Mouse (Mus musculus) hematopoietic stem cell, adult 5-6 weeks (primary cell): Measurements from ENCODE around the gene Syne2. TPM values are rescaled to one million over a fixed set of nuclear protein-coding genes. Genes with fewer than 3 reads are reported as not detected.

ENCODE experiments used
- ATAC-seq, 2 experiments: fragments of 125-278 bp in 1 of 2; replicated peaks in 1 of 2; 2 replicates each; pipeline ENCODE4 v1.8.0; 2016 to 2017; ENCODE audit warnings: inconsistent platforms in 2 of 2, mild to moderate bottlenecking in 2 of 2, moderate number of reproducible peaks in 2 of 2, low read depth in 1 of 2, moderate TSS enrichment in 1 of 2; ENCODE audit not compliant: low FRiP score in 2 of 2, poor library complexity in 2 of 2, severe bottlenecking in 2 of 2, insufficient read depth in 1 of 2, low TSS enrichment in 1 of 2
- total RNA-seq: library from RNA; stranded (forward); fragments of 172-1452, 232-1000 nt; gene quantifications from 2 replicates; pipeline ENCODE4 v1.2.3, GENCODE M21; 2017

The Syne2 gene
- total RNA-seq, 1 experiment from 2014 or later = 30.6 TPM

DNA sequence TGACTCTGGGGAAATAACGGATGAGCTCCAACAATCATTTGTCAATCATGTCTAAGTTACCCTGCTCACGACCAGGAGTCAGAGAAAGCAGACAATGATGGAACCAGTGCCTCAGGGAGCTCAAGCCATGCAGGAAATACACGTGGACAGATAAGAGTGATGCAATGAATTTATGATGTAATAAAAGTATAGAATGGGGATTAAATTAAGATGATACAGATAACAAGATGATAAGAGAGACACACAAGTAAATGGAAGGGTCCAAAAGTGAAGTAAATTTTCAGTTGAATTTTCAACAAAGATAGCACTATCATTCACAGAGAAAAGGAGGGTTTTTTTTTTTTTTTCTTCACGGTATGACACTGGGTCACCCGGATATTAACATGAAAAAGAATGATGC, 231.4 kb downstream of the Syne2 start:
- no peak for ATAC-seq

DNA sequence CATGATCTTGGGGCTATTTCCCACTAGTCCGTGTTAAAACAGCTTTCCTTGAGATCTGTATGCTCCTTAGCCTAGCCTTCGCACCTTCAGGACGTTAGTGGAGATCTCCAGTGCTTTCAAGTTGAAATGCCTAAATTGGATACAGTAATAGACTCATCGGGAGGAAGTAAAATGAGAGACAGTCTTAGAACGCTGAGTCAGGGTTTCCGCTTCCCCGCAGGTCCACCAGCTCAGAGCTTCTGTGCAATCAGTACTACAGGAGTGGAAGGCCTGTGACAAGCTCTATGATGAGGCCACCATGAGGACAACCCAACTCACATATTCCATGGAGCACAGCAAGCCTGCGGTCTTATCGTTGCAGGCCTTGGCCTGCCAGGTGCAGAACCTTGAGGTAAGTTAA, 233.9 kb downstream of the Syne2 start:
- ATAC-seq = no peak

DNA sequence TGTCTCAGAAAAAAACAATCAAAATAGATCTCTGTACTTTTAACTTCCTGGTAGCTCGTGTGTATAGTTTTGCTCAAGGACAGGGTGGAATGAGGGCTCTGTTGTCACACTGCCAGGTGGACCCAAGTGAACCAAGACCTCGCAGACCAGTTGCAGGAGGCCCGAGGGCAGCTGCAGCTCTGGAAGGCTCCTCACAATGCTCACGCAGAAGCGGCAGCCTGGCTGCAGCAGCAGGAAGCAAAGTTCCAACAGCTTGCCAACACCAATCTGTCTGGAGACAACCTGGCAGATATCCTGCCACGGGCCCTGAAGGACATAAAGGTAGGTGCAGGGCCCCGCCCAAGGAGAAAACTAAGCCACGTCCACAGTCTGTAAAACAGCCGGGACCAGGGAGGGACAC, 236.7 kb downstream of the Syne2 start:
- ATAC-seq = no peak

DNA sequence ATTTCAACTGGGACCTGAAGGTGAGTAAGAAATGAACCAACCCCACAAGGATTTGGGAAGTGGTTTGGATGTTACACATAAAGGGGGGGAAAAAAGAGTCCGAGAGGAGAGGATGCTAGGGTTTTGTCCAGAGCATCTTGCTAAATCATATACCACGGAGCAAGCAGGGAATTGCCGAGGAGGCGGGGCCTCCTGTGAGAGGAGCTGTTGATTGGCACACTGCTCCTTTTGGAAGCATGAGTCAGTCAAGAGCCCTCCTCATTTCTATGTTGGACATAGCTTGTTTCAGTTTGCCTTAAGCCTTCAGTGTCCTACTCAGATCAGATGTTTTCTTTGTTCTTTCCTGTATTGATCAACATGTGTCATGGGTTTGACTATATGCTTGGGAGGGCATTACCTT, 245.1 kb downstream of the Syne2 start:
- no peak for ATAC-seq

DNA sequence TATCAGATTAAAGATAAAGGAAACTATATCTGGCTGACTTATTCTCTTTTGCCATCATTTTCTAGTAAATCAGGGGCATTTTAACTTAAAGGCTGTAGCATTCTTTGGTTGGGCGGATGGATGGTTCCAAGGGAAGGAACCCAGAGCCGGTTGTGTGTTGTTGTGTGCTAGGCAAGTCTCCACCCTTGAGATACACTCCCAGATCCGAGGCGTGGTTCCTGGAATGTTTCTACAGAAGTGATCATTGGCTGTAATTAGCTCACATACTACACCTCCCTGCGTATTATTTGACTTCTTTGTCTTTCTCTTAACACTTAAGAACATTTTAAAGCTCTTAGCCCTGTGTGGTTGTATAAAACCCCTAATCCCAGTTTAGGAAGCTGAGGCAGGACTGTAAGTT, 252.5 kb downstream of the Syne2 start:
- no peak for ATAC-seq

DNA sequence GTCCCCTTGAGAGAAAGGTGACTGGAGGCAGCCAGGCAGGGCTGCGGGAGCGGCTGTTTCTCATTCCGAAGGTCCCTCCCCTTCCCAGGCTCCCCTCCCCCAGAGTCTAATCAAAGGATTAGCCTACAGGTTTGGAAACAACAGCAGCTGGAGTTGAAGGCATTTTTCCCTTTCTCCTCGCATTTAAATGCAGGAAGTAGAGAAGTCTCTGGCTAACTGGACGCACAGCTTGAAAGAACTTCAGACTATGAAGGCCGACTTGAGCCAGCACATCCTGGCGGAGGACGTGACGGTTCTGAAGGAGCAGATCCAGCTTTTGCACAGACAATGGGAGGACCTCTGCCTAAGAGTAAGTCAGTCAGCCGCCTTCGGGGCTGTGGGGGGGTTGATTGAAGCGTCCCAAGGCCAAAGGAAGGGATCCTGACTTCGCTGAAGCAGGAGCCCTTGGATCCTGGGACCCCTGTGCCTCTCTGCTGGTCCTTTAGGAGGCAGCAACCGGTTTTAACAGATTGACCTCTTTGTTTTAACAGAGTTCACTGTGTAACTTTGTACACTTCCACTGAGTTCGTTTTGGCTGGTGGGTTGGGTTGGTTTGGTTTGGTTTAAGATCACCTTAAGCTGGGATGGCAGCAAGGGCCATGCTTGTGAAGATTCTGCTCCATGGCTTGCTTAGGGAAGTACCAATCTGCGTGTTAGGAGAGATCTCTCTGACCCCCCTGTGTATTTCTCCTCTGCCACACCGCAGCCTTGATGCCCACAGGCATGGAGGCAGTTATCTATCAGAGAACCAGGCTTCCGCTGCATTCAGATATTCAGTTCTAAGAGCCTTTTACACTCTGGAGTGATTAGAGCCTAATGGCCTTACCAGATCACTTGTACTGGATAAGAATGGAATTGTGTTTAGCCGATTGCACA, 254.3 kb downstream of the Syne2 start:
- ATAC-seq = no peak

DNA sequence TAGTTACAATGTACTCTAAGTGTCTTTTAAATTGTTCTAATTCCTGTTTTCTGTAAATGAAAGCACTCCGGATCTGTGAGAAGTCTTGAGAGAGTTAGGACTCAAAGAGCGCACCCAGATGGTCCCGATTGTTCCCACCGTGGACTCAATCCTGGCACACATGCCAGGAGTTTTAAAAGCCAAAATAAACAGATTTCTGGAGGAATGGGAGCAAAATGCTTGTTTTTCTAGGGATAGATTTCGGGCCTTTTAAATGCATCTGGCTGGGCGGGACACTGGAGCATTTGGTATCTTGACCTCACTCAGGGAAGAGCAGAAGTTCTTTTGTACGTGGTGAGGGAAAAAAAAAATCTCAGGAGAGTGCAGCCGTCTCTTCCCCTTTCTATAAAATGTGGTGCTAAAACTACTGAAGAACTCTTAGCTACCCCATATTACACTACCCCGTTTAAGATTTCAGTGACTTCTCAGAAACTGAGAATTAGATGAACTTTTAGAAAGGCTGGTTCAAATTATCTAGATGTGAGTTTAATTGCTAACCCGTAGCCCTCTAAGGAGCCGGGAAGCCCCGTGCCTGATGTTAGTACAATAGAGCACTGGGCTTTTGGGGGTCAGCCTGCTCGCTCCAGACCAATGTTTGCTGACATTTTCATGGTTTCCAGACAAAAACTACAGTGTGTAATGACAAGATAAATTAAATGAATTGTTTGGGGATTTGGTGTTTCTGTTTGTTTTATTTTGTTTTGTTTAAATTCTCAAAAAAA, 255.3 kb downstream of the Syne2 start:
- no peak for ATAC-seq

DNA sequence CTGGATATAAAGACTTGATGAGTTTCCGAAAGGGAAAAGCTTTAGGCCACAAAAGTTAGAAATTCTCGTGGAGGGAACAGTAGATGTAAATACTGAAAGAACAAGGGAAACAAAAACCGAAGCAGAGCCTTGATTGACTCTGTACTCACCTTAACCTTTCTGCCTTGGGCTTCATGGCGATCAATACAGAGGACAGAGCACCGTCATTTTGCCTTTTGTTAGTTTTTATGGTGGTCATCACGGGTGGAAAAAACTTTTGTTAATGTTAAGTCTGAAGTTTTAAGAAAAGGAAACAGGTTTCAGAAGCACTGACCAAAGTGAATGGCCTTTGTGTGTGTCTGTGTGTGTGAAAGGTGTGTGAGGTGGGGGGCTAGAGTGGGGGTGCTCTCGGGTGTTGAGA, 256.0 kb downstream of the Syne2 start:
- no peak for ATAC-seq

DNA sequence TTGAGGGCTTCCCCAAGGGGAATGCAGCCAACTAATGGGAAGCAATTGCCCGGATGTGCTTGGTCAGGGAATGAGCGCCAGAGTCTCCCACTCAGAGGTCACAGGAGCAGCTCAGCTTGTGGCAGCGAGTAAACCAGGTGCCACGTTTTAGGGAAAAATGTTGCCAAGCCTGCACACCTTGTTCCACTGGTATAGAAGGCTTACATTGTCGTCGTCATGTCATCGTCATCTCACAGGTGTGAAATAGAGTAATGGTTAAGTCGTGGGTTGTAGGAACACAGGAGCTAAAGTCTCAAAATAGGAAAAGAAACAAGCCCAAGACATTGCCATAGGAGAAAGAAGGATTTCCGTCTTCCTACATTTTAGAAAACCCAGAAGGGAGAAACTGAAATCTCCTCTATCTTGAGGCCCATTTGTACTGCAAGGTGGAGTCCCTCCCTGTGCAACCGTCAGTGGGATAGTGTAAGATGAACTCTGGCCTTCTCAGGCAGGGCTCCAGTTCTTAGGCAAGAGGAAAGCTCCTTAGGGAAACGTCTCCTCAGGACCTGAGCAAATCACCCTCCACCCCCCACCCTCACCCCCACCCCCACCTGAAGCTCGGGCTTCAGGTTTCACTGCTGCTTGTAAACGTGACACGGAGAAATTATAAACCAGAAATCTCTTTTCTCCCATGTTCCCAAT, 263.1 kb downstream of the Syne2 start:
- ATAC-seq = no peak

DNA sequence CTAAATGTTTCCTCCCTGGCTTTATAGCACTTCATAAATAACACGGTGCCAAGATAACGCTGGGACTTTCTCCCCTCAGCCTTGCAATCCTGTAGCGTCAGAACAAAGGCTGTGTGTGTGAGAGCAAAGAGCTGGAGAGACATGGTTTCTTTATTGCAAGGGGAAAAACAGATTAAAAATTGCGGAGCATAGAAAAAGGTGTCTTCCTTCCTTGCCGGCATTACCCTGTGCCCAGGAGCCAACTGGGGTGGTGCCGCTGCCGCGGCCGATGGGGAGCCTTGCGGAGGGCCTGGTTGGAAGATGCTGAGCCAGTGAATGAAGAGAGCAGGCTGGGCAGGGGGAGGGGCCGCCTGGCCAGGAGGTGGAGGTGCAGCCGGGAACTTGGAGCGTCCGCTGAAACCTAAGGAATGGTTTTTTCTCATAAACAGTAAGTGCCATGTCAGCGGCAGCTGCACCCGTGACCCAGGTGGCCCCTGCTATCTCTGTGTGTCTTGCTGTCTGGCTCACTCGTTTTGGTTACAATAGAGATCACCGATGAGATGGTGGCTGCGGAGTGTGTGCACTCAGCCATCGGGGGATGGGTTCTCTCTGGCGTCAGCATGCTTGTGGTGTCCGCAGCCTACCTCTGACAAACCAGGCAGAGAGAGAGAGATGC, 263.8 kb downstream of the Syne2 start:
- no peak for ATAC-seq

DNA sequence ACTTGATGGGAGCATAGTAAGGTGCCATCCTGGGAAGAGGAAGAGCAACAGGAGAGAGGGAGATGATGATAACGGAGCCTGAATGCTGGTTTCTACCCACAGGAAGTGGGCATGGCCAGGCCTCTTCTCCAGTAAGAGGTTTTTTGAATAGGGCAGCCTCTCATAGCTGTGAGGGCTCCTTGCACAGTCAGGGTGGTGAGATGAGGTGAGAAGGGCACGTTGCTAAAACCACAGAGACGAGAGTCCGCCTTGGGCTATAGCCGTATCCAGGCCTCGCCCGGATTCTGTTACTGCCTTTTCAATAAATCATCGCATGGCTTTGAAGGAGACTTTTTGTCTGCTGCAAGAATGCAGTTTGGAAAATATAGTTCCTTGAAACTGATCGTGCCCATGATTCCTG, 267.1 kb downstream of the Syne2 start:
- ATAC-seq = peak; percentile 23 to 60; a peak in 2 of 4 replicates

DNA sequence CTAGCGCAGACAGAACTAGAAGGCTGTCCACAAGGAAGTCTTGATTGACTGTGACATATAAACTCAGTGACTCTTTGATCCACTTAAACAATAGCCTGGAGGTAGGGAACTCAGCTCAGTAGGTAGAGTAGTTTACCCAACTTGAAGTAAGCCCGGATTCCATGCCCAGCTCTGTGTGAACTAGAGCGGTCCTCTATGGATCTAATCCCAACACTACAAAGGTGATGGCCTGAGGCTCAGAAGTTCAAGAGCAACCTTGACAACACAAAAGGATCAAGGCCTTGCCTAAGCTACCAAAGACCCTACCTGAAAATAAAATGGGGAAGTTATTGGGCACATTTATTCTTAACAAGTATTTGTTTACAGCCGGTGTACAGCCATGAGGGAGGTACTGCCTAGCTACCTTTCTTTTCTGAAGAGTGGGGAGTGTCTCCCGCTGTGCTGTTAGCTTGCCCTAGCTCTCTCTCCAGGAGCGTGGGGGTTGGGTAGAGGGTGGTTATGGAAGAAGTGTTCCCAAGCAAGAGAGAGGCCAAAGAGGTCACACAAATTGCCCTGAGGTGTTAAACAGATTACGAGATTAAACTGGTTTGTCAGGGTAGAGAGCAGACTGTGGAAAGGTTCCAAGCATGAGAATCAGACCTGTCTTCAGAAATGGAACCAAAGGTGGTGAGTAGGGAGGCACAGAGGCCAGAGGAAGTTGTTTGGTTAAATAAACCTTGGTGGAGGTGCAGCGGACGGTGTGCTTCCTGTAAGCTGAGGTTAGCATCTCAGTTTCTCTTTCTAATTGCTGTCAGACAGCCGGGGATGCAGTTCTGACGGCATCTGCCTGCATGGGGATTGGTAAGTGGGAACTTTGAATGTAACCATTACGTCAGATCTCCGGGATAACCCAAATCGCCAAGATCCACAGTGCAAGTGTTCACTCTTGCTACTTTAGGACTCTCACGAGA, 268.3 kb downstream of the Syne2 start:
- peak; percentile 61 to 70; a peak in 3 of 4 replicates for ATAC-seq

DNA sequence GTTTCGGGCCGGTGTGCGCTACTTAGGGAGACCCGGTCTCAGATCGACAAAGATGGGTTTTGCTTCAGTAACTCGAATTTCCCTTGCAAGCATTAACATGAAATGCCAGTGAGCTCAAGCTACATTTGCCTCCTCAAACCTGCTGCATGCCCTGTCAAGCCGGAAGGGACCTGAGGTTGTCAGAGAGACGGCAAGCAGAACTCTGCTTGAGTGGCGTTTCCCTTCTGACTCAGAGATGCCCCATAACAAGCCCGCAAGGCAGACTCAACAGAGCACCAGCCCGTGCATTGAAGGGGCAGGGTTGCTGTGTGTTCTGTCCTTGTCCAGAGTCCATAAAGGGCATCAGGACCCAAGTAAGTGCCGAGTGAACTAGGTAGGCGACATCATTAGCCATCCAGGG, 269.1 kb downstream of the Syne2 start:
- 0 out of 4 replicates have a peak, but pooled peaks of 1 of the 2 experiments have one; percentile 38 for ATAC-seq

DNA sequence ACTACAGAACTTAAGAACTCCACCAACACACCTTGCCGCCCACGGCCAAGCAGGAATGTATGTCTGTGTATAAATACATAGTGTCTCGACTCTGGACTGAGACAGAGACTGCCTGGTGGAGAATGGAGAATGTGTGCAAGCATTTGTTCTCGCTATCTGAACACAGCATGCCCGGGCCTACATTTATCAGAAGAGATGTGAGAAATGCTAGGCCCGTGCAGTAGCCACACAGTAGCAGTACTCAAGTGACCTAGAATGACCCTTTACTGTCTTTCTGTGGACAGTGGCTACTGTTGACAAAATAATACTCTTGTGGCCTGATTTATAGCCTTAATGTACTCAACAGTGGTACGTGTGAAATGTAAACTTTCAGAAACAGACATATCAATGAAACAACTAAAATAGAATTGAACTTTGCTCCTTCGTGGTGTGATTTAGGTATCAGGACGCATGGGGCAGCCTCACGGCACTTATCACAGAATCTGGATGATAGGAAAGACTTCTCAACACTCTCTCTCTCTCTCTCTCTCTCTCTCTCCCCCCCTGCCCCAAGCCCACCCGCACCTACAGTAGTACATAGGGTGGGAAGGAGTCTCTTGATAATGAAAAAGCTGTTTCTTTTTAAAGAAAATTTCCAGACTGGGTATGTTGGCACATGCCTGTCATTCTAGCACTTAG, 275.0 kb downstream of the Syne2 start:
- ATAC-seq = no peak

DNA sequence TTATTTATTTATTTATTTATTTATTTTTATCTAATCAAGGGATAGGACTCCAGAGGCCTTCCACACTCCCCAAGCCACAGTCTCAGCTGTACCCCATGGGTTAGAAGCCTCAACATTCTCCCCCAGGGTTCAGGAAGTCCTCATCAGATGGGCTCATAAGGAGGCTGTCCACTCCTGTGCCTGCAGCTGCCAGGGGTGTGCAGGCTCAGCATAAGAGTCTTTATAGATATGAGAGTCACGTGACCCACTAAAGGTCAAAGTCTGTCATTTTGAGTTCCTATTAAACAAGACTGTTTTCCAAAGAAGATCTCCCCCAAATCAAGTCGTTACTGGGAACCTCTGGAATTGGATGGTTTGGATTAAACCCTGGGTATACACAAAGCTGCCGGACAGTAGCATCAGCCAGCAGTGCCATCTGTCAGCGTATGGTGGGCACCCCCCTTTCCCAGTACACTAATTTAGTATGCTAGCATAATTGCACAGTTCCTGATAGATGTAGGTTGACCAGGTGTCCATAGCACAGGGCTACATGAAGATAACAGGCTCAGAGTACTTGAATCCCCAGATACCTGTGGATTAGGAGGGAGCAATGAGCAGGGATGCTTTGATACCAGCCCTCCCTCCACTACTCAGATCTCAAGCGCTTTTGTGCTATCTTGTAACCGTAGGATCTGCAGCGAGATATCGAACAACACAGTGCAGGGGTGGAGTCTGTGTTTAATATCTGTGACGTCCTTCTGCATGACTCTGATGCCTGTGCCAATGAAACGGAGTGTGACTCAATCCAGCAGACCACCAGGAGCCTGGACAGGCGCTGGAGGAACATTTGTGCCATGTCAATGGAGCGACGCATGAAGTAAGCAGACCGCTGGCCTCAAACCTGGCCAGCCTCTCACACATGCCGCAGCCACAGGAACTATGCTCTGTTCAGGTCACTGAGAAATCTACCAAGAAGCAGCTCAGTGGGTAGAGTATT, 276.0 kb downstream of the Syne2 start:
- no peak for ATAC-seq
